Mouse (Mus musculus): ENCODE measurements around the gene Lpcat2. TPM values are rescaled to one million over a fixed set of nuclear protein-coding genes. Genes with fewer than 3 reads are reported as not detected.
A peak's percentile ranks its signal among the peaks of the same experiment; 100 is the strongest.

The Lpcat2 gene
- polyA plus RNA-seq, 1 experiment from 2014 or later, result 9.2 TPM

- Histone ChIP-seq H3K27me3 (ENCODE audit: insufficient read depth, low read length) (no peaks in the 10 kb centered on the region; the same call in 1 of the 2 replicates), H3K4me1 (replicated peaks; ENCODE audit: insufficient read depth, low read length) (peaks cover 2% of the 10 kb centered on the region)
Observed at GRCm38 (mm10) chr8:92851381-92851780, 3.8 kb upstream of the Lpcat2 start.

GRCm38 (mm10) chr8:92853188-92853983 is 1.8 kb upstream of the Lpcat2 start:
- H3K9me3 ChIP-seq (replicated peaks; ENCODE audit: low read length), result no peaks in the 10 kb centered on the region
- ATAC-seq (replicated peaks; ENCODE audit: low FRiP score, low read depth) (no peak), DNase-seq (ENCODE audit: low spot score) (peak; percentile 25)
- no peak overlapping the region for H3K27ac ChIP-seq
- H3K27me3 ChIP-seq (ENCODE audit: insufficient read depth, low read length), result no peaks in the 10 kb centered on the region; the same call in 1 of the 2 replicates
- 44% methylated on average over 18 of the region's 18 CpGs for WGBS
- TF ChIP-seq CTCF (IDR thresholded peaks at IDR 0.05; ENCODE audit: low read depth), result no peak
- no peak overlapping the region for H3K4me3 ChIP-seq (replicated peaks; ENCODE audit: low read depth, low read length)
- no peaks in the 10 kb centered on the region; the same call in 1 of the 2 replicates for H3K4me1 ChIP-seq (replicated peaks; ENCODE audit: insufficient read depth, low read length)
- no peak overlapping the region for H3K9ac ChIP-seq (ENCODE audit: low read depth, low read length)
- H3K4me2 ChIP-seq (ENCODE audit: low read length), result no peak overlapping the region
- H3K36me3 ChIP-seq (ENCODE audit: insufficient read depth, low read length), result no peaks in the 10 kb centered on the region

More at GRCm38 (mm10) chr8:92851381-92851780, 3.8 kb upstream of the Lpcat2 start:
- H3K4me3 ChIP-seq (replicated peaks; ENCODE audit: low read depth, low read length), result no peak overlapping the region
- no peaks in the 10 kb centered on the region for H3K9me3 ChIP-seq (replicated peaks; ENCODE audit: low read length)
- DNase-seq (ENCODE audit: low spot score) (no peak), ATAC-seq (replicated peaks; ENCODE audit: low FRiP score, low read depth) (no peak)
- no peak overlapping the region for H3K4me2 ChIP-seq (ENCODE audit: low read length)
- no peaks in the 10 kb centered on the region for H3K36me3 ChIP-seq (ENCODE audit: insufficient read depth, low read length)
- 82% methylated on average over 3 of the region's 3 CpGs for WGBS
- H3K9ac ChIP-seq (ENCODE audit: low read depth, low read length), result no peak overlapping the region
- no peak for TF ChIP-seq CTCF (IDR thresholded peaks at IDR 0.05; ENCODE audit: low read depth)
- H3K27ac ChIP-seq, result no peak overlapping the region

- no peak for ATAC-seq (replicated peaks; ENCODE audit: low FRiP score, low read depth)
- no peaks in the 10 kb centered on the region; the same call in 1 of the 2 replicates for H3K4me1 ChIP-seq (replicated peaks; ENCODE audit: insufficient read depth, low read length)
- no peaks in the 10 kb centered on the region for H3K36me3 ChIP-seq (ENCODE audit: insufficient read depth, low read length)
- no peak overlapping the region for H3K27ac ChIP-seq
- no peak for DNase-seq (ENCODE audit: low spot score)
- peak overlapping the region; percentile 95 for H3K4me2 ChIP-seq (ENCODE audit: low read length)
- WGBS, result 85% methylated on average over 3 of the region's 3 CpGs
- TF ChIP-seq CTCF (IDR thresholded peaks at IDR 0.05; ENCODE audit: low read depth), result no peak
- H3K27me3 ChIP-seq (ENCODE audit: insufficient read depth, low read length), result no peaks in the 10 kb centered on the region; the same call in 1 of the 2 replicates
- H3K9ac ChIP-seq (ENCODE audit: low read depth, low read length), result no peak overlapping the region
- no peaks in the 10 kb centered on the region for H3K9me3 ChIP-seq (replicated peaks; ENCODE audit: low read length)
- H3K4me3 ChIP-seq (replicated peaks; ENCODE audit: low read depth, low read length), result 0 out of 2 replicates have a peak overlapping the region, but pooled peaks have one; percentile 55
Observed at GRCm38 (mm10) chr8:92854673-92855072, 466 bp upstream of the Lpcat2 start.

GRCm38 (mm10) chr8:92856273-92856986 is 1.3 kb downstream of the Lpcat2 start:
- DNase-seq (ENCODE audit: low spot score), result no peak
- no peak overlapping the region for H3K4me3 ChIP-seq (replicated peaks; ENCODE audit: low read depth, low read length)

GRCm38 (mm10) chr8:92858475-92859182 is 3.5 kb downstream of the Lpcat2 start:
- H3K9ac ChIP-seq (ENCODE audit: low read depth, low read length), result no peak overlapping the region
- no peaks in the 10 kb centered on the region for H3K9me3 ChIP-seq (replicated peaks; ENCODE audit: low read length)
- ATAC-seq (replicated peaks; ENCODE audit: low FRiP score, low read depth) (no peak), DNase-seq (ENCODE audit: low spot score) (no peak)
- no peaks in the 10 kb centered on the region for H3K4me1 ChIP-seq (replicated peaks; ENCODE audit: insufficient read depth, low read length)
- no peak overlapping the region for H3K4me3 ChIP-seq (replicated peaks; ENCODE audit: low read depth, low read length)
- no peaks in the 10 kb centered on the region; the same call in 1 of the 2 replicates for H3K27me3 ChIP-seq (ENCODE audit: insufficient read depth, low read length)
- 85% methylated on average over 14 of the region's 14 CpGs for WGBS
- no peak for TF ChIP-seq CTCF (IDR thresholded peaks at IDR 0.05; ENCODE audit: low read depth)
- no peak overlapping the region for H3K4me2 ChIP-seq (ENCODE audit: low read length)
- no peaks in the 10 kb centered on the region for H3K36me3 ChIP-seq (ENCODE audit: insufficient read depth, low read length)
- no peak overlapping the region for H3K27ac ChIP-seq

More at GRCm38 (mm10) chr8:92856273-92856986, 1.3 kb downstream of the Lpcat2 start:
- Histone ChIP-seq H3K27me3 (ENCODE audit: insufficient read depth, low read length) (no peaks in the 10 kb centered on the region; the same call in 1 of the 2 replicates), H3K4me2 (ENCODE audit: low read length) (peak overlapping the region; percentile 95; the same call in 1 of the 2 replicates), H3K27ac (no peak overlapping the region), H3K9me3 (replicated peaks; ENCODE audit: low read length) (no peaks in the 10 kb centered on the region), H3K9ac (ENCODE audit: low read depth, low read length) (no peak overlapping the region), H3K4me1 (replicated peaks; ENCODE audit: insufficient read depth, low read length) (no peaks in the 10 kb centered on the region; the same call in 1 of the 2 replicates), H3K36me3 (ENCODE audit: insufficient read depth, low read length) (no peaks in the 10 kb centered on the region)
- ATAC-seq (replicated peaks; ENCODE audit: low FRiP score, low read depth), result no peak
- TF ChIP-seq CTCF (IDR thresholded peaks at IDR 0.05; ENCODE audit: low read depth), result no peak
- 78% methylated on average over 7 of the region's 7 CpGs for WGBS

- H3K4me2 ChIP-seq (ENCODE audit: low read length), result no peak overlapping the region
- H3K9ac ChIP-seq (ENCODE audit: low read depth, low read length), result no peak overlapping the region
- WGBS, result 100% methylated on average over 1 of the region's 1 CpGs
- H3K36me3 ChIP-seq (ENCODE audit: insufficient read depth, low read length), result no peaks in the 10 kb centered on the region
- no peak overlapping the region for H3K27ac ChIP-seq
- TF ChIP-seq CTCF (IDR thresholded peaks at IDR 0.05; ENCODE audit: low read depth), result no peak
- no peaks in the 10 kb centered on the region for H3K27me3 ChIP-seq (ENCODE audit: insufficient read depth, low read length)
- H3K9me3 ChIP-seq (replicated peaks; ENCODE audit: low read length), result no peaks in the 10 kb centered on the region
- ATAC-seq (replicated peaks; ENCODE audit: low FRiP score, low read depth) (no peak), DNase-seq (ENCODE audit: low spot score) (no peak)
- no peaks in the 10 kb centered on the region for H3K4me1 ChIP-seq (replicated peaks; ENCODE audit: insufficient read depth, low read length)
- H3K4me3 ChIP-seq (replicated peaks; ENCODE audit: low read depth, low read length), result no peak overlapping the region
Observed at GRCm38 (mm10) chr8:92861977-92862376, 6.8 kb downstream of the Lpcat2 start.

Data from kidney, postnatal 0 days (tissue).